Mouse (Mus musculus) CD4-positive, CD25-positive, alpha-beta regulatory T cell, adult 4 months (primary cell): ENCODE results near the gene Neurl2. TPM values are rescaled to one million over a fixed set of nuclear protein-coding genes. Genes with fewer than 3 reads are reported as not detected.

Experiments
- ATAC-seq: one replicate; pipeline ENCODE4 v1.8.0; 2017
- polyA plus RNA-seq, 2 experiments: library from polyadenylated mRNA; unstranded; fragments of 100-300 nt; shearing (Covaris generic); gene quantifications; one replicate each; pipeline ENCODE4 v1.2.1; 2017

Neurl2 gene
- polyA plus RNA-seq, 2 experiments from 2014 or later = 0.65 to 1.6 TPM

GRCm38 (mm10) chr2:164785481-164786387 lies 47.5 kb downstream of the Neurl2 start, which contains the start of gene Snx21:
Gene Snx21, plus strand, starts transcription at chr2:164785823.
- peak; percentile 80 for ATAC-seq

DNA sequence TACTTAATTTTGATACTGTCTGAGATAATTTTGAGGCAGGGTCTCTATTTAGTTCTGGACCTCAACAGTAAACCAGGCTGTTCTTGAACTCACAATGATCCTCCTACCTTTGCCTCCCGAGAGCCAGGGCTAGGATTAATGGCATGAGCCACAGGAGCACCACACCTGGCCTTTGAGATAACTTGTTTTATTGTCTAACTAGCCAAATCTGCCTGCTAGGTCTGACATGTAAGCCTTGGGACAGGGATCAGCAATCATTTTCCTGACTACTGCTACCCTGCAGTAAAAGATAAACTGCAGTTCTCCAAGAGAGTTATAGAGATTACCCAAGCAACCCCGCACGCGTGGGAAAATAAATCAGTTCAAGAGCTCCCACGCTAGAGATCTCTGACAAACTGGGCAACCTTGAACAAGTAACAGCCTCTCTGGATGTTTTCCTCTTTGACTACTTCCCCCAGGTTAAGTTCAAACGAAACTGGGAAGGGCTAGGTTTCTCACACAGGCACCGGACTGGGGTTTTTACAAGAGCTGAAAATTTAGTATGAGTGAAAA lies 48.3 kb downstream of the Neurl2 start:
- ATAC-seq = no peak

DNA sequence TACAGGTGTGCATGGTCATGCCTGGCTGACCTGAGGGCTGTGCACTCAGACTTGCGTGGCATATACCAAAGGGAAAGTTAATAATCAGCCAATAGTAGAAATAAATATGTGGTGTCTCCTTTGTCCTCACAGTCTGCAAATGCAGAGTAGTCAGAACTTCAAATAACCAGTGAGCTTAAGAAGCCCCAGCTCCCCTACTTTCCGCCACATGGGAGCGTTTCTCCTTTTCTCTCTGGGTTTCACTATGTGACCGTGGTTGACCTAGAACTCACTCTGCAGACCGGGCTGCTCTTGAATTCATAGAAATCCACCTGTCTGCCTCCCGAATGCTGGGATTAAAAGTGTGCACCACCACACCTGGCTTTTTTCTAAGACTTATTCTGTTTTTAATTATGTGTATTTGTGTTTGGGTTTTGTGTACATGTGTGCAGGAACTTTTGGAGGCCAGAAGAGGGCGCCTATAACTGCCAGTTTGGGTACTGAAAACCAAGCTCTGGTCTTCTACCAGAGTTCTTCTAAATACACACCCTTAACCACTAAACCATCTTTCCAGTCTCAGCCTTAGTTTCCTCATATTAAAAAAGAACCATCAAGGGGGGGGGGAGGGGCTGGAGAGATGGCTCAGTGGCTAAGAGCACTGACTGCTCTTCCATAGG lies 49.2 kb downstream of the Neurl2 start:
- ATAC-seq = no peak

DNA sequence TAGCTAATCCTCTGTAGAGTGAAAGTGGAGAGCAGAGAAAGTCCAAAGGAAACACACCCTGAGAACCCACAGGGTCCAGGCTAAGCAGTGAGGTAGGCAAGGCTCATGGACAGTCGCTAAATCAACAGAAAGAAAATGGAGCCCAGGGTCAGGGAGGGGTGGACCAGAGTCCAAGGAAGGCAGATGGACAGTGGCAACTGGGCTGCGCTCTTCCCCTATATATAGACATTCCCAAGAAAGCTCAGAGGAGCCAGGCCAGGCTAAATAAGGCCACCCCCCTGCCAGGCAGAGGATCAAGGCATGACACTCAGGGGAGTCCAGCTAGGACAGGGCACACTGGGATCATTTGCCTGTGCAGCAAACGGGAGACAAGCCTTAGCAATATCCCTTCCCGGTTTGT lies 51.4 kb downstream of the Neurl2 start:
- ATAC-seq = no peak

Other genes with a start within 250 kb of the Neurl2 start
- not detected for gene Wfdc6a, start 248.0 kb downstream of the Neurl2 start, polyA plus RNA-seq
- not detected for gene Eppin, start 239.9 kb downstream of the Neurl2 start, polyA plus RNA-seq
- not detected for gene Wfdc6b, start 219.9 kb downstream of the Neurl2 start, polyA plus RNA-seq
- not detected for gene Wfdc8, start 219.8 kb downstream of the Neurl2 start, polyA plus RNA-seq
- not detected for gene Wfdc16, start 194.7 kb downstream of the Neurl2 start, polyA plus RNA-seq
- not detected for gene Wfdc10, start 177.4 kb downstream of the Neurl2 start, polyA plus RNA-seq
- not detected for gene Wfdc9, start 176.9 kb downstream of the Neurl2 start, polyA plus RNA-seq
- gene Wfdc11, start 159.4 kb downstream of the Neurl2 start, polyA plus RNA-seq = not detected
- gene Wfdc13, start 148.3 kb downstream of the Neurl2 start, polyA plus RNA-seq = not detected
- gene Spint4, start 135.0 kb downstream of the Neurl2 start, polyA plus RNA-seq = not detected
- not detected for gene Spint5, start 118.2 kb downstream of the Neurl2 start, polyA plus RNA-seq
- not detected for gene Wfdc3, start 87.5 kb downstream of the Neurl2 start, polyA plus RNA-seq
- 1 to 10 TPM; 3.8 to 7.3 TPM for gene Dnttip1, start 87.5 kb downstream of the Neurl2 start, polyA plus RNA-seq
- 10 to 100 TPM in 1 of 2 experiments, 1 to 10 TPM in 1; 7.7 to 11.4 TPM for gene Ube2c, start 63.6 kb downstream of the Neurl2 start, polyA plus RNA-seq
- gene Tnnc2, start 53.5 kb downstream of the Neurl2 start, polyA plus RNA-seq = not detected
- 1 to 10 TPM; 4.9 to 7.7 TPM for gene Snx21, start 47.6 kb downstream of the Neurl2 start, polyA plus RNA-seq
- 10 to 100 TPM; 32.5 to 42.2 TPM for gene Acot8, start 28.6 kb downstream of the Neurl2 start, polyA plus RNA-seq
- gene Zswim3, start 28.4 kb downstream of the Neurl2 start, polyA plus RNA-seq = 1 to 10 TPM; 7.0 to 8.1 TPM
- gene Zswim1, start 10.8 kb downstream of the Neurl2 start, polyA plus RNA-seq = 10 to 100 TPM; 20.9 to 30.5 TPM
- gene Spata25, start 4.9 kb downstream of the Neurl2 start, polyA plus RNA-seq = not detected
- 100 to 1,000 TPM; 211 to 247 TPM for gene Ctsa, start 583 bp downstream of the Neurl2 start, polyA plus RNA-seq
- gene Pltp, start 24.3 kb upstream of the Neurl2 start, polyA plus RNA-seq = under 1 TPM; 0.34 to 0.98 TPM
- 100 to 1,000 TPM; 106 to 115 TPM for gene Pcif1, start 45.8 kb upstream of the Neurl2 start, polyA plus RNA-seq
- gene Zfp335, start 78.3 kb upstream of the Neurl2 start, polyA plus RNA-seq = 1 to 10 TPM; 5.6 to 8.2 TPM
- gene Mmp9, start 107.3 kb upstream of the Neurl2 start, polyA plus RNA-seq = 1 to 10 TPM; 2.0 to 4.1 TPM
- under 1 TPM in 1 of 2 experiments, not detected in 1; 0.31 TPM for gene Slc12a5, start 127.3 kb upstream of the Neurl2 start, polyA plus RNA-seq
- 10 to 100 TPM; 28.6 to 49.0 TPM for gene Ncoa5, start 201.4 kb upstream of the Neurl2 start, polyA plus RNA-seq
- 1 to 10 TPM; 1.6 to 6.0 TPM for gene Cd40, start 222.2 kb upstream of the Neurl2 start, polyA plus RNA-seq